Mouse (Mus musculus): ENCODE data around the gene Txndc8. TPM values are rescaled to one million over a fixed set of nuclear protein-coding genes. Genes with fewer than 3 reads are reported as not detected.

Gene Txndc8
- polyA plus RNA-seq, 1 experiment from 2014 or later, result not detected

GRCm38 (mm10) chr4:57934181-57934580 is 74.7 kb downstream of the Txndc8 start:
- 79% methylated on average over 5 of the region's 5 CpGs for WGBS
- no peak for ATAC-seq (ENCODE audit: low read depth)
- no peaks in the 10 kb centered on the region for H3K27me3 ChIP-seq (ENCODE audit: control insufficient read depth, insufficient read depth, low read length)
- no peaks in the 10 kb centered on the region for H3K4me1 ChIP-seq (ENCODE audit: control insufficient read depth, insufficient read depth, low read length)
- H3K27ac ChIP-seq (ENCODE audit: low read depth, low read length), result no peak overlapping the region
- no peaks in the 10 kb centered on the region; the same call in 1 of the 2 replicates for H3K9me3 ChIP-seq (ENCODE audit: control insufficient read depth, low read length)
- no peak overlapping the region for H3K4me3 ChIP-seq (ENCODE audit: low read depth, low read length)
- H3K9ac ChIP-seq (replicated peaks; ENCODE audit: low read depth, low read length), result no peak overlapping the region
- H3K4me2 ChIP-seq (ENCODE audit: low read depth, low read length), result no peak overlapping the region
- H3K36me3 ChIP-seq (ENCODE audit: control insufficient read depth, insufficient read depth, low read length), result no peaks in the 10 kb centered on the region

Other genes with a start within 250 kb of the Txndc8 start
- gene D630039A03Rik, start 92.8 kb downstream of the Txndc8 start, polyA plus RNA-seq (2014; fragmentation: Nextera tagmentation; extraction: Ambion mirVana), result 0.33 and 0.39 TPM in 2 replicates
- gene Txn1, start 52.7 kb downstream of the Txndc8 start, polyA plus RNA-seq (2014; fragmentation: Nextera tagmentation; extraction: Ambion mirVana), result 272 and 294 TPM in 2 replicates
- 0.51 and 0.95 TPM in 2 replicates for gene Svep1, start 197.7 kb upstream of the Txndc8 start, polyA plus RNA-seq (2014; fragmentation: Nextera tagmentation; extraction: Ambion mirVana)